Mouse (Mus musculus) ovary, adult 18-20 months (tissue): ENCODE results near the gene Ergic2.

Experiments
- DNase-seq: peaks from one replicate; pipeline ENCODE4 v3.0.0; 2022; ENCODE audit warnings: low spot score, mixed read lengths

The Ergic2 gene

GRCm38 (mm10) chr6:148211897-148212680 is at the start of gene Ergic2:
Gene Ergic2, minus strand, starts transcription at chr6:148212374.
- DNase-seq = peak; percentile 98

GRCm38 (mm10) chr6:148260729-148261101 is 48.5 kb upstream of the Ergic2 start:
- no peak for DNase-seq

GRCm38 (mm10) chr6:148259979-148260728 is 48.0 kb upstream of the Ergic2 start:
- DNase-seq = no peak

GRCm38 (mm10) chr6:148259074-148259473 is 46.9 kb upstream of the Ergic2 start:
- no peak for DNase-seq

- no peak for DNase-seq
Observed at GRCm38 (mm10) chr6:148257805-148258204, 45.6 kb upstream of the Ergic2 start.

- no peak for DNase-seq
Observed at GRCm38 (mm10) chr6:148256109-148256508, 43.9 kb upstream of the Ergic2 start.

GRCm38 (mm10) chr6:148255395-148256053 is 43.4 kb upstream of the Ergic2 start:
- DNase-seq = no peak

DNA sequence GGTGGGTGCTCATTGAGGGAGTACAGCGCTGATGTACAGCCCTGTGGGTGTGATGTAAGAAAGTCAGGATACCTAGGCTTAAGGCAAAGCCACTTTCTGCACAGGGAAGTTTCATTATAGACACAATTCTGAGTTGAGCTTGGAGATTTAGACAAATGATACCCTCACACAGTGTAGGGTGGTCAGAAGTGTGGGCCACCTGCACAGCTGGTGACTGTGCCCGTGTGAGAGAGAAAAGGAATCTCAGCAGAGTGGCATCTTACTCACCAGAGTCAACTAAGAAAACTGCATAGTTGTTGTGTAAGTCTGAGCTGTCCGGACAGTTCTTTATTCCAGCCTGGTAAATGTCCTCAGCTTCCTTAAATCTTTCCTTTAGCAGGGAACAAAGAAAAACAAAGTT is 37.0 kb upstream of the Ergic2 start:
- no peak for DNase-seq

GRCm38 (mm10) chr6:148248625-148249024 is 36.5 kb upstream of the Ergic2 start:
- DNase-seq = no peak

DNA sequence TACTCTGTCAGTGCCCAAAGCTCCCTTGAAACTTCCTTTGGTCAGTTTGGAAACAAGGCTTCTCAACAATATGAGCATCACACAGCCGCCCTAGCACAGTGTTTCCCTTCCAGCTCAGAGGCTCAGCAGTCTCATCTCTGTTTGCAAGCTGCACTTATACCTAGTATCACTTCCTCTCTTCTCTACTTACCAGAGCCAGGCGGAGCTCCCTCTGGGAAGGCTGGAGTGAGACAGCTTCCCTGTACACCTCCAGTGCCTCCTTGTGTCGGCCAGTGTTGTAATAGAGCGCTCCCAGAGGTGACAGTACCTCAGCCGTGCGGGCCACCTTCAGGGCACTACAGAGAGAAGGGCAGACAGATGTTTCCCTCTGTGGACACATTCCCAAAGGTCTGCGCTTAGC is 34.4 kb upstream of the Ergic2 start:
- no peak for DNase-seq

DNA sequence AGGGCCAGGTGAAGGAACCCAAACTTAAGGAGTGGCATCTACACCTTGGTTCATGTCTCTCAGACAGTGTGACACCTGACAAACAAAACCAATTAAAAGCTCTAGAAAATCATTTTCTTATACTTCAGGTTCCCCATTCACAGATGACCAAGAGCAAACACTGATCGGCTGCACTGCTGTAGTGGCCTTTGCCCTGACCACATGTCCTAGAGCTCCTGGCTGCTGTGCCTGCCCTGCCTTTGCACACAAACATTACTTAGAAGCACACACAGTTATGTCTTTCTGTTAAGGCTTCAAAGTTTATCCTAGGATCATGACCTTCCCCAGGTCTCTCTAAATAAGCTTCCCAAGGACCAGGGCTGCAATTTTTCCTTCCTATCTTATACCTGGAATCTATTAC is 32.7 kb upstream of the Ergic2 start:
- DNase-seq = no peak

DNA sequence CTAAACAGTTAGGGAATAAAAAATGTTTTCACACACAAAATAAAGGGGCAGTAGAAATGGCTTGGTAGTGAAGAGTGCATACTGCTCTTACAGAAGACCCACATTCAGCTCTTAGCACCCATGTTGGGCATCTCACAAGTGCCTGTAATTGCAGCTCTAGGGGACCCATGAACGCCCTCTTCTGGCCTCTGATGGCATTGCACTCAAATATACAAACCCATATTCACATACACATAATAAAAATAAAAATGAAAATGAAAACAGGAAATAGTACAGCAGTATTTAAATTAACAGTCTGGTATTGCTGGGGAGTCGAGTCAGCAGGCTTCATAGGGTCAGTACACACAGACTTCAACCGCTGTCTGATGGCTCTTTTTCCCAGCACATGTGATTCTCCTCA is 30.1 kb upstream of the Ergic2 start:
- no peak for DNase-seq

- DNase-seq = no peak
Observed at GRCm38 (mm10) chr6:148241685-148242084, 29.5 kb upstream of the Ergic2 start.

DNA sequence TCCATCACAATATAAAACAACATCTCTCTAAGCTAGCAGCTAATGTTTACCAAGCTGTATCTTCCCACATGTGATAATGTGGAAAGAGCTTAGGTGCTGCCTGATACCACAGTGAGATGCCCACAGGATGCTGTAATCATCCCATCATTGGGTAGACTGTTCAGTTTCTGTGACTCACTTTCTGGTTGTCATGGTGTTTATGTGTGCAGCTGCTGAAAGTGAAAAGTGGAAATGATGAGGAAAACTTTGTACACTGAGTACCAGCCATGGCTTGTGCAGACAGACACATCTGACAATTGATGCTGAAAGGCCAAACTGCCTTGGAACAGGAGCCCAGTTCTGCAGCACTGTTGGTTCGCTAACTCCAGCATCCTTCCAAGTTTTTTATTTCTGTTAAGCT is 27.1 kb upstream of the Ergic2 start:
- DNase-seq = no peak

DNA sequence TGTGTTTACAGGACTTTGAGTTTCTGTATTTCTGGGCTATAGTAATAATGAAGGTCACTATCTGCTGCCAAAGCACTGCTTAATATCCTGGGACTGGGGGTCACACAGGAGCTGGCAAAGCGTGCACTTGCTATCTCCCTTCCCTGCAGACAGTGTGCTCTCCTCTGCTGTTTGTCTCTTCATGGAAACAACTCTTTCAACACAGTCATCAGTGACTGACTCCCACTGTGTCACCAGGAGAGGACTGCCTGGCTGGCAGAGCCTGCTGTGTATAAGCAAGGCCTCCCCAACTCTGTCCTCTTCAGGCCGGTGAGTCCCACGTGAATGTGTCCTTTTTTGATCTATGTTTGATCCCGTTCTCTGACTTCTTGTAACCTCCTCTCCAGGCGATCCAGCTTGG is 25.3 kb upstream of the Ergic2 start:
- no peak for DNase-seq

- no peak for DNase-seq
Observed at GRCm38 (mm10) chr6:148234105-148234828, 22.1 kb upstream of the Ergic2 start.

DNA sequence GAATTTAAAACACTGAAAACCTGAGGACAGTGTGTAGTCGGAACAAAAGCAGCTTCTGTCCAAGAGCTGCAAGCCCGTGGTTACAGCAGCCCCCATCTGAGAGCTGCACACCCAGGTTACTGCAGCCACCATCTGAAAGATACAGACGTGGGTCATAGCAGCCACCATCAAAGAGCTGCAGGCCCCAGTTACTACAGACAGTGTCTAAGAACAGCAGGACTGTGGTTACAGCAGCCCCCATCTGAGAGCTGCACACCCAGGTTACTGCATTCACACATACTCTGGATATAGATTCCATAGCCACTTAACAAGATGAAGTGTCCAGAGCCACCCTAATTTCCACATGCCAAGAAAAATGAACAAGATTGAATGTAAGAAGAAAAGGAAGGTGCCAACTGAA is 15.4 kb upstream of the Ergic2 start:
- no peak for DNase-seq

GRCm38 (mm10) chr6:148222686-148223085 is 10.5 kb upstream of the Ergic2 start:
- no peak for DNase-seq

DNA sequence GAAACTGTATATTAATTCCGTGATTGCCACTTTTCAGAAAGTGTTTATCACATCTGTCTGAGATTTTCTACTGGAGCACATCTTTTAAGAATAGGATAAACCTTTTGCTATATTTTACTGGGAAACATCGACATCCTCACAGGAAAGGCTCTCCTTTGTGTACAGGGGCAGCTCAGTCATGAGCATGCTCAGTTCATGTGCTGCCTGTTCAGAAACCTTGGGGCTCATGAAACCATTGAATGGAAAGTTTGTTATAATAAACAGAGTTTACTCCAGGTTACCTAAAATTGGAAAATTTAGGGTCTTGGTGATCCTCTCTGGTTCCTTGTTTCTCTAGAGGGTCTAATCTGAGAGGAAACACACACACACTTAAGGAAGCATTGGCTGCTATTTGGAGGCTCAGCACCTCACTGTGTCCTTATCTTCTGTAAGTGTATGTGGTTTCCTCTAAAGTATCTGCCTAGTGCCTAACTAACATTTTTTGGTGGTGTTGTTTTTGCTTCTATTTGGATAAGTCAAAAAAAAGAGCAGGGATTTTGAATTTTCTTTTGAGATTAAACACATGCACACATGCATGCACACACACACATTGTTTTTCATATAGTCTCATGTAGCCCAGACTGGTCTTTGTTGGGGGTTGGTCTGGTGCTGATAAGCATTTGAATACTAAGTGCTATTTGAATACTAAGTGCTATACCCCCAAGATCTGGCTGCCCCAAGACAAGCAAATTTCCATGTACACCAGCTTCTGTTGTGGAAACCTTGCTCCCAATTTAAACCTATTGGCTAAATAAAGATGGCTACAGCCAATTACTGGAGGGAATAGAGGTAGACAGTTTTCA is 6.3 kb upstream of the Ergic2 start:
- DNase-seq = no peak

DNA sequence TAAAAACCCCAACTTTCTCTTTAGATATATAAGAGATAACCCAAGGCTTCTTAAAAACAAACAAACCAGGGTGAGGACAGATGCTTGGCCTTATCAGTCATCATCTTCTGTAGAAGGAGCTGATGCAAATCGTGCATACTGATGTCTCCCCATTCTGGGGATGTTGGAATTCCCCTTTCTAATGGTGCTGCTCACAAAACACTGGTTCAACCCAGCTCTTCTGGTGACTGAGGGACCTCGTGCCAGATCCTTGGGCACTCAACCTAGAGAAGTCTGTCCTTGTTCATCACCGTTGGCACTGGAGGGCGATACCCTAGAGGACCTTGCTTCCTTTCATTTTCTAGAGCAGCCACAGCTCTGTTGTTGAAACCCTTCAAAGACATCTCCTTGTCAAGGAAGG is 4.6 kb upstream of the Ergic2 start:
- no peak for DNase-seq

DNA sequence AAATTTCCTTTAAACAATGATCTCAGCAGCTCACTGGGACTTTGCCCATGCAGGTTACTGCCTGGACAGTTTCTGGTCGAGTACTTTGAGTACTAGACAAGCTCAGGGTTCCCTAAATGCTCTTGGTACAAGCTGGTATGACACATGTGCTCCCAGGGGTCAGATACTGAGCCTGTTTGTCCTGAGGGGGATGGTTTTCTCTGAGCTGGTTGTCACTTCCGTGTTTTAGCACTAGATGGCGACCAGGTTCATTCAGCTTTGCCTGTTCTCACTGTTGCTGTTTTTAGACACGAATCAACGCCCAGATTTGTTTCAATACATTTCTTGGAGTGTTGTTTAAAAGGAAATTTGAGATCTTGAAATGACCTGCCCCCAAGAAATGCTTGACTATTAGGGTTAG is 2.6 kb upstream of the Ergic2 start:
- DNase-seq = peak; percentile 15
